Mouse (Mus musculus) hindbrain, embryonic 13.5 days (tissue): ENCODE measurements at regions not wholly inside any gene's neighbourhood (a gene's known extent, or its start where the extent isn't known, plus 50 kb on each side); places are given as distances from the start of the nearest gene placed in this dataset.

Source experiments
- ATAC-seq: fragments of 200-750 bp; cut with Nextera tagmentation; 2 replicates; pipeline ENCODE4 v1.8.0; 2017; ENCODE audit warnings: moderate TSS enrichment; ENCODE audit not compliant: low FRiP score
- H3K27ac ChIP-seq: fragments of 300-500 bp; sonication (generic); 2 replicates; pipeline ENCODE4 v1.5.1; 2015; ENCODE audit warnings: inconsistent platforms, mild to moderate bottlenecking, moderate library complexity
- H3K27me3 ChIP-seq: fragments of 300-500 bp; sonication (generic); 2 replicates; pipeline ENCODE4 v1.6.1; 2015; ENCODE audit warnings: mild to moderate bottlenecking, inconsistent platforms
- H3K36me3 ChIP-seq: fragments of 300-500 bp; sonication (generic); 2 replicates; pipeline ENCODE4 v1.6.1; 2015; ENCODE audit warnings: mild to moderate bottlenecking, inconsistent platforms
- H3K4me1 ChIP-seq: fragments of 300-500 bp; sonication (generic); replicated peaks from 2 replicates; pipeline ENCODE4 v1.6.1; 2015; ENCODE audit warnings: inconsistent platforms
- H3K4me2 ChIP-seq: fragments of 300-500 bp; sonication (generic); 2 replicates; pipeline ENCODE4 v1.6.1; 2015; ENCODE audit warnings: inconsistent platforms, mild to moderate bottlenecking, moderate library complexity
- H3K4me3 ChIP-seq: fragments of 300-500 bp; sonication (generic); 2 replicates; pipeline ENCODE4 v1.5.1; 2015; ENCODE audit warnings: mild to moderate bottlenecking, inconsistent platforms
- H3K9ac ChIP-seq: fragments of 300-500 bp; sonication (generic); 2 replicates; pipeline ENCODE4 v1.6.1; 2015; ENCODE audit warnings: mild to moderate bottlenecking, inconsistent platforms
- H3K9me3 ChIP-seq: fragments of 300-500 bp; sonication (generic); 2 replicates; pipeline ENCODE4 v1.6.1; 2016; ENCODE audit warnings: inconsistent platforms
- WGBS: fragments of 180-500 bp; shearing (Covaris S2); methylation state at CpG from one replicate; pipeline ENCODE4 v1.1.7; 2015; 5-methylcytosine and 5-hydroxymethylcytosine counted together

DNA sequence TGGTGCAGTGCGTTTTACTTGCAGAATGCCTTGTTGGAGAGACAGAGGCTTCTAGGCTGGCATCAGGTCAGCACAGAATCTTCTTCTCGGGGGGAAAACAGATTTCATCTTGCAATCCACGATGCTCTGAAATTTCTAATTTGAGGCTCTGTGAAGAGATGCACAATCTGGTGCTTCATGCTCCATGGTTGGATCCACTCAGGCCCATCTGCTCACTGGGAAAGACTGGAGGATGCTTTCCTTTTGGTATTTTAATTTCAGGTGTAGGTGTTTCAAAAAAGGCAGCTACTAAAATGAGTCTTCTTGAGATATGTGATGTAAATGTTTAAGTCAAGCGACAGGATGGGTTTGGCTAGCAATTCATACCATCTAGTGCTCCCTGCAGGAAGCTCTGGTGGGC is 938.1 kb downstream of the Slc4a3 start:
- Histone ChIP-seq H3K9me3 (no peaks in the 10 kb centered on the region), H3K9ac (no peak overlapping the region), H3K27me3 (no peaks in the 10 kb centered on the region), H3K4me3 (no peak overlapping the region), H3K4me1 (peaks cover 4% of the 10 kb centered on the region), H3K4me2 (no peak overlapping the region), H3K27ac (no peak overlapping the region), H3K36me3 (no peaks in the 10 kb centered on the region)
- ATAC-seq, result no peak
- WGBS, result 94% methylated on average over 4 of the region's 4 CpGs

DNA sequence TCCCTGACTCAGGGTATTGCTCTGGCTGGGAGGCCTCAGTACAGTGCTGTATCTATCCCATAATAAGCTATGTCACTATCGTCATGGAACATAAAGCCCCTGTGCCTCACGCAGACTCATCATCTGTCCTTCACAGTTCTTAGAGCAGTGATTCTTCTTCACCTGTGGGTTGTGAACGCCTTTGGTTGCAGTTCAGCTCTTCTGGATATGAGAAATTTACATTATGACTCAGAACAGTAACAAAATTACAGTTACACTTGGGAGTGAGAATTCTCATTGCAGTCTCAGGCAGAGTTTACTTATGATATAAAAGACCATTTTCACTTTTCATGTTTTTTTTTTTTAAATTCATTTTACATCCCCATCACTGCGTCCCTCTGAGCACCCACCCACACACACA is 941.4 kb downstream of the Slc4a3 start:
- WGBS, result 85% methylated on average over 4 of the region's 4 CpGs
- no peak overlapping the region for H3K27ac ChIP-seq
- no peak overlapping the region for H3K9ac ChIP-seq
- H3K4me1 ChIP-seq, result peaks cover 30% of the 10 kb centered on the region
- no peak overlapping the region for H3K4me3 ChIP-seq
- H3K27me3 ChIP-seq, result no peaks in the 10 kb centered on the region
- no peaks in the 10 kb centered on the region for H3K9me3 ChIP-seq
- H3K4me2 ChIP-seq, result no peak overlapping the region
- H3K36me3 ChIP-seq, result no peaks in the 10 kb centered on the region
- no peak for ATAC-seq

GRCm38 (mm10) chr1:76489681-76490492 is 943.8 kb downstream of the Slc4a3 start:
- H3K4me1 ChIP-seq, result peaks cover 30% of the 10 kb centered on the region
- no peak overlapping the region for H3K9ac ChIP-seq
- no peak overlapping the region for H3K4me3 ChIP-seq
- no peaks in the 10 kb centered on the region for H3K27me3 ChIP-seq
- H3K4me2 ChIP-seq, result 0 out of 2 replicates have a peak overlapping the region, but pooled peaks have one; percentile 13
- no peaks in the 10 kb centered on the region for H3K9me3 ChIP-seq
- WGBS, result 32% methylated on average over 12 of the region's 12 CpGs
- ATAC-seq, result 0 out of 2 replicates have a peak, but pooled peaks have one; percentile 32
- H3K27ac ChIP-seq, result peak overlapping the region; percentile 78
- H3K36me3 ChIP-seq, result no peaks in the 10 kb centered on the region

- Histone ChIP-seq H3K9me3 (no peaks in the 10 kb centered on the region), H3K9ac (no peak overlapping the region), H3K4me1 (peaks cover 30% of the 10 kb centered on the region), H3K4me2 (peak overlapping the region; percentile 36), H3K4me3 (no peak overlapping the region), H3K27ac (peak overlapping the region; percentile 78), H3K27me3 (no peaks in the 10 kb centered on the region), H3K36me3 (no peaks in the 10 kb centered on the region)
- peak; percentile 75 for ATAC-seq
- 19% methylated on average over 7 of the region's 7 CpGs for WGBS
Measured at GRCm38 (mm10) chr1:76490719-76491118, 944.7 kb downstream of the Slc4a3 start.

- no peaks in the 10 kb centered on the region for H3K9me3 ChIP-seq
- no peaks in the 10 kb centered on the region for H3K36me3 ChIP-seq
- H3K27me3 ChIP-seq, result no peaks in the 10 kb centered on the region
- H3K27ac ChIP-seq, result peak overlapping the region; percentile 78
- H3K4me1 ChIP-seq, result peaks cover 30% of the 10 kb centered on the region
- H3K4me3 ChIP-seq, result no peak overlapping the region
- peak; percentile 73 for ATAC-seq
- 21% methylated on average over 4 of the region's 4 CpGs for WGBS
- peak overlapping the region; percentile 36 for H3K4me2 ChIP-seq
- no peak overlapping the region for H3K9ac ChIP-seq
Measured at GRCm38 (mm10) chr1:76491187-76491586, 945.1 kb downstream of the Slc4a3 start.

DNA sequence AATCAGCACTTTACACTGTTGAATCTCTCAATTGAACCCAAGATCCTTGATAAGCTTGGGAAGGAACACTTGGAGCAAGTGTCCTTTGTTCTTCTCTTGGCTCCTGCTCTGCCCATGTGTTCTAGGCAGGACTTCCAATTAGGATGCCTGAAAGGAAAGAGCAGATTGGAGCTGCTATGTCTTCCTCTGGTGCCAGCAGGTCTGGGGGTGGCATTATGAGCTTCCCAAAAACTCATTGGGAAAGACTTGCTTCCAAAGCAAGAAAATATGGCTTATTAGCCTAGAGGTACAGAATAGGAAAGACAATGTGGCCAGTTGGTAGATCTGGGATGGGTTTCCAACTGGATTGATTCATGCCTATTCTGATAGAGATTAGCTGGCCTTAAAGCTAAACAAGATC is 959.1 kb downstream of the Slc4a3 start:
- no peaks in the 10 kb centered on the region for H3K36me3 ChIP-seq
- no peak overlapping the region for H3K27ac ChIP-seq
- no peaks in the 10 kb centered on the region for H3K4me1 ChIP-seq
- no peak overlapping the region for H3K4me3 ChIP-seq
- H3K9me3 ChIP-seq, result no peaks in the 10 kb centered on the region
- no peak for ATAC-seq
- H3K4me2 ChIP-seq, result no peak overlapping the region
- no peak overlapping the region for H3K9ac ChIP-seq
- H3K27me3 ChIP-seq, result no peaks in the 10 kb centered on the region

DNA sequence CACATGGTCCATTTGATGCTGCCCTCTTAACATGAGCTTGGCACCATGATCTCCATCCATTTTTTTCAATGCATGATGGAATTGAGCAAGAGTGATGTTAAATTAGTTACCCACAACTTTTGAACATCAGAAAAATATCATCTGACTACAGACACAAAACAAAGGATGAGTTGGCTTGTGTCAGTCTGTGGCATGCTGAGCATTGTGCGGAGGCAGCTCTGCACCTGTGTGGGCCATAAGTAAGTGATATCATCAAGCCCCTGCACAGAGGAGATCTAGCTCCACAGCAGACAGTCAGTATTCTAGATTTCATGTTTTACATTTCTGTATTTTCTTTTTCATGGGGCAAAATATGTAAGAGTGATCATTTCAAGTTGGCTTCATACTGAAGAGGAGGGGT is 962.8 kb downstream of the Slc4a3 start:
- Histone ChIP-seq H3K27ac (no peak overlapping the region), H3K4me1 (no peaks in the 10 kb centered on the region), H3K9ac (no peak overlapping the region), H3K36me3 (no peaks in the 10 kb centered on the region), H3K4me2 (no peak overlapping the region), H3K4me3 (no peak overlapping the region), H3K9me3 (no peaks in the 10 kb centered on the region), H3K27me3 (no peaks in the 10 kb centered on the region)
- no peak for ATAC-seq
- 98% methylated on average over 1 of the region's 1 CpGs for WGBS

DNA sequence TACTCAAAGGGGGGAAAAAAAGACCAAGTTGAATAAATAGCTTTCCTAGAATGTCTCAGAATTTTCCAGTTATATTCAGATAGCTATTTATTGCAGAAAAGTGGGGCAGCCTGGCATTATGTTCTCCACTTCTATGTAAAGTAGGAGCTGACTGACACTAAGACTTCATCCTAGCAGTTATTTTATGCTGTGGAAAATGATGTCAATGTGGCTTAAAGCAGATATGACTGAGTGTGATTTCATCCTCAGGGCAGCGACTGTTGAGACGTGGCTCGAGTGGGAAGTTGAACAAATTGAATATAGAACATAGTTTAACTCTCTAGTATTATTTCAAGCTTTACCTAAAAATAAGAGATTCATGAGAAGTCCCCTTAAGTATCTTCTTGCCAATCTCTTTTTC is 963.4 kb downstream of the Slc4a3 start:
- H3K4me1 ChIP-seq, result no peaks in the 10 kb centered on the region
- no peak for ATAC-seq
- 95% methylated on average over 3 of the region's 3 CpGs for WGBS
- no peaks in the 10 kb centered on the region for H3K36me3 ChIP-seq
- H3K9me3 ChIP-seq, result no peaks in the 10 kb centered on the region
- no peaks in the 10 kb centered on the region for H3K27me3 ChIP-seq
- H3K9ac ChIP-seq, result no peak overlapping the region
- H3K4me2 ChIP-seq, result no peak overlapping the region
- no peak overlapping the region for H3K27ac ChIP-seq
- H3K4me3 ChIP-seq, result no peak overlapping the region

DNA sequence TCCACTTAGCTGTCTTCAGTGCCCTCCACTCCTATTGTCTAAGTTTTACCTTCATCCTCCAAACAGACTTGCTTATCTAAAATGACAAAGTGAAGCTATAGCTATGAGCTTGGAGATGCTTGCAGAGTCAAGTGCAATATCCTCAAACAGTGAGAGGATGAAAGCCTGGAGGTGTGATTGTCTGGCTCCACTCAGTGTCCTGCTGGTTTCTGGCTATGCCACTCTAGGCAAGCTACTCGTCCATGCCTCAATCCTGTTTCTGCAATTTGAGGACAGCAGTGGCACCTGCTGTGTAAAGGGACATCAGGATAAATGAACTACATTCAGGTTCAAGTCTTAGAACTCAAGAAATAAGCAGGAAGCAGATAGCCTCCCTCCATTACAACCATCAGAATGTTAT is 966.1 kb downstream of the Slc4a3 start:
- Histone ChIP-seq H3K4me3 (no peak overlapping the region), H3K9me3 (no peaks in the 10 kb centered on the region), H3K27me3 (no peaks in the 10 kb centered on the region), H3K4me2 (no peak overlapping the region), H3K27ac (no peak overlapping the region), H3K9ac (no peak overlapping the region), H3K4me1 (no peaks in the 10 kb centered on the region), H3K36me3 (no peaks in the 10 kb centered on the region)
- WGBS, result 67% methylated on average over 1 of the region's 1 CpGs
- ATAC-seq, result no peak

DNA sequence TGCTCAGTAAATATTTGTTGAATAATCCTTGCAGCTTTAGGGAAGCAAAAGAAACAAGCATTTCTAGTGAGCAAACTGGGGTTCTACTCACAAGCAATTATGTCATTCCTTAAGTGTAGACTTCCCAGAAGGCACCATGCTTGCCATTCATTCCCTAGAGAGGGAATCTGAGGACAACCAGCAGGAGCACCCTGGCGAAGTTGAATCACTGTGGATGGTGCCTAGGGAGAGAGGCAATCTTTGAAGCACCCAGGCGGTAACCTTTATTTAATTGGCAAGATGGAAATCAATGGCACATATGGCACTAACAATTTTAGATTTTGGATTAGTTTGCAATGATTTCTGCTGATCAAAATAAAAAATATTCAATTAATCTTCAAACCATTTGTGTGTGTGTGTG is 967.4 kb downstream of the Slc4a3 start:
- Histone ChIP-seq H3K9ac (no peak overlapping the region), H3K4me1 (no peaks in the 10 kb centered on the region), H3K4me3 (no peak overlapping the region), H3K9me3 (no peaks in the 10 kb centered on the region), H3K4me2 (no peak overlapping the region), H3K36me3 (no peaks in the 10 kb centered on the region), H3K27me3 (no peaks in the 10 kb centered on the region), H3K27ac (no peak overlapping the region)
- 77% methylated on average over 2 of the region's 2 CpGs for WGBS
- ATAC-seq, result no peak

- Histone ChIP-seq H3K27me3 (no peaks in the 10 kb centered on the region), H3K9ac (no peak overlapping the region), H3K4me3 (no peak overlapping the region), H3K27ac (no peak overlapping the region), H3K4me1 (no peaks in the 10 kb centered on the region), H3K9me3 (no peaks in the 10 kb centered on the region), H3K36me3 (no peaks in the 10 kb centered on the region), H3K4me2 (no peak overlapping the region)
- 84% methylated on average over 9 of the region's 9 CpGs for WGBS
- no peak for ATAC-seq
Measured at GRCm38 (mm10) chr1:76529531-76529930, 983.5 kb downstream of the Slc4a3 start.

DNA sequence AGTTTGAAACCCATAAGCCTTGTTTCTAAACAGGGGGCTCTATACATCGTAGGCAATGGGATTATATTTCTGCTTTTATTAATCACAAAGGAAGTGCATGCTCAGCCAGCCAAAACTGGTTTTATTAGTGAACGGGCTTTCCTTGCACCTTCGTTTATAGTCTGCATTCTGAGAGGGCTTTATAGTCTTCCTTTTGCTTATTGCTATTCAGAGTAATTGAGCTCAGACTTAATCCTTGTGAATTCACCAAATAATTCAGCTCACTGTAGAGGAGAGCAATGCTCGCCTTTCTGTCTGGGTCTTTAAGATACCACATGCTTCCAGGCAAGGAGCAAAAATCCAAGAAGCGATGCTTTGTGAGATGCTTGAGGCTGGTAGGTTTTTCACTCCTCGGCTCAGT is 984.3 kb downstream of the Slc4a3 start:
- H3K4me3 ChIP-seq, result no peak overlapping the region
- H3K4me2 ChIP-seq, result no peak overlapping the region
- 84% methylated on average over 6 of the region's 6 CpGs for WGBS
- ATAC-seq, result no peak
- no peaks in the 10 kb centered on the region for H3K36me3 ChIP-seq
- H3K9me3 ChIP-seq, result no peaks in the 10 kb centered on the region
- peaks cover 3% of the 10 kb centered on the region; the same call in 1 of the 2 replicates for H3K4me1 ChIP-seq
- H3K27ac ChIP-seq, result no peak overlapping the region
- H3K9ac ChIP-seq, result no peak overlapping the region
- H3K27me3 ChIP-seq, result no peaks in the 10 kb centered on the region

GRCm38 (mm10) chr1:76535522-76535956 is 979.3 kb downstream of the Epha4 start:
- 31% methylated on average over 4 of the region's 4 CpGs for WGBS
- ATAC-seq, result peak; percentile 68

More at GRCm38 (mm10) chr1:76535522-76535956, 979.3 kb downstream of the Epha4 start:
- no peak overlapping the region for H3K4me2 ChIP-seq
- H3K4me3 ChIP-seq, result no peak overlapping the region
- no peaks in the 10 kb centered on the region for H3K27me3 ChIP-seq
- no peak overlapping the region for H3K27ac ChIP-seq
- H3K9me3 ChIP-seq, result no peaks in the 10 kb centered on the region
- no peak overlapping the region for H3K9ac ChIP-seq
- H3K4me1 ChIP-seq, result peaks cover 9% of the 10 kb centered on the region; the same call in 1 of the 2 replicates
- H3K36me3 ChIP-seq, result no peaks in the 10 kb centered on the region
